Mouse (Mus musculus) kidney, embryonic 16.5 days (tissue): ENCODE results near the gene C1ql4. TPM values are rescaled to one million over a fixed set of nuclear protein-coding genes. Genes with fewer than 3 reads are reported as not detected.

Experiments
- ATAC-seq: fragments of 200-750 bp; cut with Nextera tagmentation; 2 replicates; pipeline ENCODE4 v1.8.0; 2017; ENCODE audit warnings: moderate TSS enrichment; ENCODE audit not compliant: low FRiP score, low TSS enrichment
- H3K27ac ChIP-seq: fragments of 300-500 bp; sonication (generic); 2 replicates; pipeline ENCODE4 v1.5.1; 2014; ENCODE audit warnings: low read length
- H3K27me3 ChIP-seq: fragments of 300-500 bp; sonication (generic); 2 replicates; pipeline ENCODE4 v1.6.1; 2014; ENCODE audit warnings: low read length, control low read depth, mixed read lengths; ENCODE audit not compliant: insufficient read depth
- H3K36me3 ChIP-seq: fragments of 300-500 bp; sonication (generic); 2 replicates; pipeline ENCODE4 v1.6.1; 2014; ENCODE audit warnings: low read length, control low read depth, mixed read lengths; ENCODE audit not compliant: insufficient read depth
- H3K4me1 ChIP-seq: fragments of 300-500 bp; sonication (generic); 2 replicates; pipeline ENCODE4 v1.6.1; 2014; ENCODE audit warnings: low read length, control low read depth, mixed read lengths; ENCODE audit not compliant: insufficient read depth
- H3K4me2 ChIP-seq: fragments of 300-500 bp; sonication (generic); replicated peaks from 2 replicates; pipeline ENCODE4 v1.6.1; 2014; ENCODE audit warnings: low read depth, low read length
- H3K4me3 ChIP-seq: fragments of 300-500 bp; sonication (generic); 2 replicates; pipeline ENCODE4 v1.5.1; 2014; ENCODE audit warnings: mild to moderate bottlenecking, low read length
- H3K9ac ChIP-seq: fragments of 300-500 bp; sonication (generic); replicated peaks from 2 replicates; pipeline ENCODE4 v1.6.1; 2014; ENCODE audit warnings: low read length
- H3K9me3 ChIP-seq: fragments of 300-500 bp; sonication (generic); 2 replicates; pipeline ENCODE4 v1.6.1; 2016; ENCODE audit warnings: low read length, control low read depth
- WGBS: fragments of 180-500 bp; shearing (Covaris S2); extraction: QIAGEN DNeasy Blood & Tissue Kit; methylation state at CpG from one replicate; pipeline ENCODE4 v1.1.7; 2014; 5-methylcytosine and 5-hydroxymethylcytosine counted together
- polyA plus RNA-seq: library from polyadenylated mRNA; unstranded; fragments of >200 nt; fragmentation: Nextera tagmentation; extraction: Ambion mirVana; gene quantifications from 2 replicates; pipeline ENCODE4 v1.2.1, GENCODE M21; 2015

The C1ql4 gene
- polyA plus RNA-seq, 1 experiment from 2014 or later = 0.94 TPM

- under 1% methylated on average over 56 of the region's 56 CpGs for WGBS
- Histone ChIP-seq H3K4me1 (peaks cover 60% of the 10 kb centered on the region), H3K27ac (peak overlapping the region; percentile 43), H3K4me3 (peak overlapping the region; percentile 43), H3K9ac (peak overlapping the region; percentile 57), H3K4me2 (peak overlapping the region; percentile 77), H3K9me3 (no peaks in the 10 kb centered on the region), H3K36me3 (no peaks in the 10 kb centered on the region), H3K27me3 (peaks cover 81% of the 10 kb centered on the region)
- peak; percentile 27; the same call in 1 of the 2 replicates for ATAC-seq
These were observed 6.0 kb upstream of the C1ql4 start for GRCm38 (mm10) chr15:99093291-99094258.

- Histone ChIP-seq H3K4me3 (peak within 1 kb of the TSS; percentile 43), H3K4me2 (peak within 1 kb of the TSS; percentile 77), H3K9me3 (no peaks in the 10 kb centered on the region), H3K4me1 (peaks cover 60% of the 10 kb centered on the region), H3K9ac (peak within 1 kb of the TSS; percentile 57), H3K27ac (peak within 1 kb of the TSS; percentile 43), H3K36me3 (no peaks in the 10 kb centered on the region), H3K27me3 (peaks cover 81% of the 10 kb centered on the region)
- WGBS = 49% methylated on average over 8 of the region's 8 CpGs
- no peak for ATAC-seq
These were observed 5.3 kb upstream of the C1ql4 start, which contains the start of gene Dnajc22 for GRCm38 (mm10) chr15:99092870-99093269. TSS of gene Dnajc22 (plus strand) at chr15:99093170.

GRCm38 (mm10) chr15:99089069-99089468, 1.5 kb upstream of the C1ql4 start:
- ATAC-seq = no peak; the same call in 1 of the 2 replicates

GRCm38 (mm10) chr15:99088292-99088691, 675 bp upstream of the C1ql4 start:
- Histone ChIP-seq H3K4me3 (peak overlapping the region; percentile 40), H3K27me3 (peaks cover 84% of the 10 kb centered on the region), H3K9me3 (no peaks in the 10 kb centered on the region), H3K9ac (peak overlapping the region; percentile 51; the same call in 1 of the 2 replicates), H3K27ac (no peak overlapping the region), H3K4me2 (peak overlapping the region; percentile 52), H3K4me1 (peaks cover 33% of the 10 kb centered on the region), H3K36me3 (no peaks in the 10 kb centered on the region)
- ATAC-seq = peak; percentile 43; the same call in 1 of the 2 replicates
- 0% methylated on average over 25 of the region's 27 CpGs for WGBS

More at GRCm38 (mm10) chr15:99089069-99089468, 1.5 kb upstream of the C1ql4 start:
- no peak overlapping the region for H3K27ac ChIP-seq
- no peaks in the 10 kb centered on the region for H3K9me3 ChIP-seq
- no peak overlapping the region for H3K9ac ChIP-seq
- 5% methylated on average over 14 of the region's 14 CpGs for WGBS
- H3K4me1 ChIP-seq = peaks cover 36% of the 10 kb centered on the region
- peak overlapping the region; percentile 52 for H3K4me2 ChIP-seq
- H3K4me3 ChIP-seq = peak overlapping the region; percentile 40; the same call in 1 of the 2 replicates
- peaks cover 84% of the 10 kb centered on the region for H3K27me3 ChIP-seq
- H3K36me3 ChIP-seq = no peaks in the 10 kb centered on the region

GRCm38 (mm10) chr15:99085997-99086396, 1.6 kb downstream of the C1ql4 start:
- 83% methylated on average over 4 of the region's 4 CpGs for WGBS
- H3K4me2 ChIP-seq = no peak overlapping the region
- no peak overlapping the region for H3K27ac ChIP-seq
- no peak for ATAC-seq
- H3K9ac ChIP-seq = no peak overlapping the region
- peaks cover 65% of the 10 kb centered on the region for H3K27me3 ChIP-seq
- peaks cover 29% of the 10 kb centered on the region for H3K4me1 ChIP-seq
- no peak overlapping the region for H3K4me3 ChIP-seq
- no peaks in the 10 kb centered on the region for H3K9me3 ChIP-seq
- H3K36me3 ChIP-seq = peaks cover 20% of the 10 kb centered on the region

- H3K27ac ChIP-seq = no peak overlapping the region
- peak overlapping the region; percentile 22; the same call in 1 of the 2 replicates for H3K4me3 ChIP-seq
- H3K4me2 ChIP-seq = peak overlapping the region; percentile 51
- peak overlapping the region; percentile 51 for H3K9ac ChIP-seq
- H3K4me1 ChIP-seq = peaks cover 29% of the 10 kb centered on the region
- no peak for ATAC-seq
- no peaks in the 10 kb centered on the region for H3K9me3 ChIP-seq
- peaks cover 52% of the 10 kb centered on the region for H3K27me3 ChIP-seq
- WGBS = 14% methylated on average over 19 of the region's 19 CpGs
- peaks cover 23% of the 10 kb centered on the region for H3K36me3 ChIP-seq
These were observed 3.0 kb downstream of the C1ql4 start for GRCm38 (mm10) chr15:99084618-99085017.

- Histone ChIP-seq H3K9ac (peak overlapping the region; percentile 51), H3K27ac (0 out of 2 replicates have a peak overlapping the region, but pooled peaks have one; percentile 25), H3K4me3 (peak overlapping the region; percentile 22; the same call in 1 of the 2 replicates), H3K4me2 (peak overlapping the region; percentile 51), H3K9me3 (no peaks in the 10 kb centered on the region), H3K27me3 (peaks cover 46% of the 10 kb centered on the region), H3K36me3 (peaks cover 24% of the 10 kb centered on the region), H3K4me1 (peaks cover 26% of the 10 kb centered on the region)
- peak; percentile 47; the same call in 1 of the 2 replicates for ATAC-seq
- 9% methylated on average over 11 of the region's 11 CpGs for WGBS
These were observed 3.6 kb downstream of the C1ql4 start for GRCm38 (mm10) chr15:99083867-99084557.

- no peak overlapping the region for H3K4me2 ChIP-seq
- peaks cover 39% of the 10 kb centered on the region for H3K27me3 ChIP-seq
- no peak; the same call in 1 of the 2 replicates for ATAC-seq
- no peak overlapping the region for H3K9ac ChIP-seq
- peaks cover 21% of the 10 kb centered on the region for H3K4me1 ChIP-seq
- H3K4me3 ChIP-seq = no peak overlapping the region
- 72% methylated on average over 9 of the region's 9 CpGs for WGBS
- peaks cover 29% of the 10 kb centered on the region for H3K36me3 ChIP-seq
- H3K9me3 ChIP-seq = no peaks in the 10 kb centered on the region
- H3K27ac ChIP-seq = no peak overlapping the region
These were observed 4.4 kb downstream of the C1ql4 start for GRCm38 (mm10) chr15:99083258-99083657.

GRCm38 (mm10) chr15:99082840-99083239, 4.8 kb downstream of the C1ql4 start:
- Histone ChIP-seq H3K27me3 (peaks cover 35% of the 10 kb centered on the region), H3K4me1 (peaks cover 21% of the 10 kb centered on the region), H3K4me2 (no peak overlapping the region), H3K27ac (no peak overlapping the region), H3K36me3 (peaks cover 33% of the 10 kb centered on the region), H3K9me3 (no peaks in the 10 kb centered on the region), H3K4me3 (no peak overlapping the region), H3K9ac (no peak overlapping the region)
- 85% methylated on average over 16 of the region's 16 CpGs for WGBS
- ATAC-seq = no peak
